Mouse (Mus musculus) E14TG2a.4 (cell line): ENCODE results near the gene Etfbkmt.

Source experiments
- CTCF ChIP-seq: conservative IDR thresholded peaks from 2 replicates; pipeline ENCODE4 v1.5.1; 2014; ENCODE audit warnings: low read length
- NANOG ChIP-seq: IDR thresholded peaks from 2 replicates; pipeline ENCODE4 v1.6.1; 2014; ENCODE audit warnings: borderline replicate concordance, low read length, mixed read lengths
- POU5F1 ChIP-seq: IDR thresholded peaks from 2 replicates; pipeline ENCODE4 v1.6.1; 2014; ENCODE audit warnings: low read length, borderline replicate concordance

- no peak for TF ChIP-seq CTCF
- no peak for TF ChIP-seq POU5F1
- no peak for TF ChIP-seq NANOG
Observed at GRCm38 (mm10) chr6:149145143-149145542, 5.5 kb downstream of the Etfbkmt start.
